Mouse (Mus musculus) lung, adult 2 months (tissue): ENCODE measurements around the gene Tnfrsf25.

ENCODE experiments used
- CTCF ChIP-seq: fragments of 200-500 bp; IDR thresholded peaks from 2 replicates; pipeline ENCODE4 v1.5.1; 2011; ENCODE audit warnings: mild to moderate bottlenecking, low read length, control low read depth; ENCODE audit not compliant: insufficient read depth
- POLR2A ChIP-seq: fragments of 200-500 bp; IDR thresholded peaks from 2 replicates; pipeline ENCODE4 v1.6.1; 2011; ENCODE audit warnings: low read depth, mild to moderate bottlenecking, control low read depth, low read length, borderline replicate concordance; ENCODE audit errors: extremely low read depth

DNA sequence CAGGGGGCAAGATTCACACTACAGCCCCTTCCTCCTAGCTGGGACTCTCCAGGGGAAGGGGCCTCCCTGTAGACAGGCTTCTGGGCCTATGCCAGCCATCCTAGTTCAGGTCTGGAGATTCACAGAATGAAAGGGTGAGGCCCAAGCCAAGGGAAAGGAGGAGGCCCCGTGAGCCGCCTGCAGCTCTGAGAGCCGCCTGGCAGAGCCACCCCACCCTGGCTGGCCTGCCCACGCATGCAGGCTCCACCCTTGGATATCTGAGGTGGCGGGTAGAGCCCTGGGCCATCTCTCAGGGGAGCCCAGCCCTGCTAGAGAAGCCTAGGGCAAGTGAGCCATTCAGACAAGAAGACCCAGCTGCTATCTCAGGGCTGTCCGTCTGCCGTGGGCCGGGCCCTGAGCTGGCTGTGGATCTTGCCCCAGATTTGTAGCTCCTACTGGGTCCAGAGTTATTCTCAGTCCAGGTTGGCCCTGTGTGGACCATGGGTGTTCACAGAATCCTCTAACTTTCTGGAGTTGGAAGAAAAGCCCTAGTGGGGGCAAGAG, 22.9 kb upstream of the Tnfrsf25 start:
- TF ChIP-seq CTCF: no peak
- TF ChIP-seq POLR2A: no peak
